Mouse (Mus musculus) spleen, embryonic (tissue): Measurements from ENCODE around the gene Tbc1d1.
"Not testable (repeated sequence)": the region's sequence is repeated elsewhere in the genome, so short reads cannot be mapped to it uniquely, and the experiment has no call there.

Source experiments
- CTCF ChIA-PET: fragments of 350-600 bp; sonication (Branson Sonifier 250); formaldehyde crosslinking; loops from one replicate; lab custom pipeline; 2022; lab: Charles Lee

Tbc1d1 gene

GRCm38 (mm10) chr5:64296328-64296727 lies 140.2 kb downstream of the Tbc1d1 start:
- CTCF ChIA-PET: interaction anchor here (0.8 kb wide), 1 partner anchor 182 kb away, joined by 3 read pairs; no protein-coding TSS in a partner anchor

DNA sequence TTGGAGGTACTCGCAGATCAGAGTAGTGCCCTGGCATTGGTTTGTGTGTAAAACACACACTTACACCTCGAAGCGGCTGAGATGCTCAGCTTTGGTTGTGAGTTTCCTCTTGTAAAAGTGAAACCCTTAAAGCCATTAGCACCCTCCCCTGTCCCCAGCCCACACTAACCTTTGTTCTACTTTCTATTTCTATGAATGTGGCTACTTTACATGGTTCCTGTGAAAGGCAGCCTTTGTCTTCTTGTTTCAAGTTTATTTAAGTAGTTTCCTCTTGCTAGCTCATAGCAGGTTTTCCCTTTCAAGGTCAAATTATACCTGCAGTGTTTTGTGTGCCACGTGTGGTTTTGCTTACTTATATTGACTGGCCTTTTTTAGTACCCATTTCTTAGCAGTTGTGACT lies 141.0 kb downstream of the Tbc1d1 start:
- CTCF ChIA-PET: no interaction called here

DNA sequence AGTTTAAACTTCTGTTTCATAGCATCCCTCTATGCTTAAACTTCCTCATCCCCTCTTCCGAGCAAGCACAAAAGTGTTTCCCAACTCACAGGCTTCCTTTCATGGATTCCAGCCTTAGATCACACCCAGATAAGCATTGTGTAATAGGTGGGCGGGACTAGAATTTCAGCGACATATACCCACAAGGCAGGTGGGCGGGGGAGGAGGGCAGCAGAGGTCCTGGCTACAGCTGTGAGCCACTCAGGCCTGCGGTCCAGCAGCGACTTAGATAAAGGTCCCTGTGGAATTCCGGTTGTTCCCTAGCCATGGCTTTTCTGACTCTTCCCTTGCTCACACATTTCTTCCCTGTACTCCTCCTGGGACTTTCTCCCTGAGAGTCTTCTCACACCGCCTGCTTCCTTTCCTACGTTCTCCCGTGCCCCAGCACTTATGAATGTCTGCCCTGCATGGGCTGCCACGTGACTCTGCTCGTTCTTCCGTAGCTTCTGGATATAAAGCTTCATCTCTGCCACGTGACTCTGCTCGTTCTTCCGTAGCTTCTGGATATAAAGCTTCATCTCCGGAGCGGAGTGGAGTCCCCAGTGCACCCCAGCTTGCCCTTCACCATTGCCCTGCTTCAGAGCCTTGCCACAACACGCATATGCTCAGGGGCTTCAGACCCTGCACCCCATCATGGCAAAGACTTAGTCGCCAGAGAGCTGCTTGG lies 142.4 kb downstream of the Tbc1d1 start:
- CTCF ChIA-PET: interaction anchor here (0.6 to 0.8 kb wide), 2 partner anchors 478 to 1427 kb away, joined by 7 to 8 read pairs; no protein-coding TSS in a partner anchor

GRCm38 (mm10) chr5:64299508-64300324 lies 143.6 kb downstream of the Tbc1d1 start:
- CTCF ChIA-PET: no interaction called here

- CTCF ChIA-PET: no interaction called here
These were observed 145.1 kb downstream of the Tbc1d1 start for GRCm38 (mm10) chr5:64301246-64301645.

DNA sequence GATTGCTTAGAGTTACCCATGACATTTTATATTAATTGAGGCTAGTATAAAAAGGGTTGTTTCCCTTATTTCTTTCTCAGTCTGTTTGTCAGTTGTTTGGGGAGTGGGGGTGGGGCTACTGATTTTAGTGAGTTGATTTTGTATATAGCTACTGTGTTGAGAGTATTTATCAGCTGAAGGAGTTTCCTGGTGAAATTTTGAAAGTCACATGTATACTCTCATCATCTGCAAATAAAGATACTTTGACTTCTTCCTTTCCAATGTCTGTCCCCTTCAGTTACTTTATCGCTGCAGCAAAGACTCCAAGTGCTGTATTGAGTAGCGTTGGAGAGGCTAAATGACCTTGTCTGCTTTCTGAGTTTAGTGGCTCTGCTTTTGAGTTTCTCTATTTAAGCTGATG lies 151.2 kb downstream of the Tbc1d1 start:
- CTCF ChIA-PET: interaction anchor here (0.7 to 0.8 kb wide), 2 partner anchors 462 to 533 kb away, joined by 3 to 8 read pairs; no protein-coding TSS in a partner anchor

DNA sequence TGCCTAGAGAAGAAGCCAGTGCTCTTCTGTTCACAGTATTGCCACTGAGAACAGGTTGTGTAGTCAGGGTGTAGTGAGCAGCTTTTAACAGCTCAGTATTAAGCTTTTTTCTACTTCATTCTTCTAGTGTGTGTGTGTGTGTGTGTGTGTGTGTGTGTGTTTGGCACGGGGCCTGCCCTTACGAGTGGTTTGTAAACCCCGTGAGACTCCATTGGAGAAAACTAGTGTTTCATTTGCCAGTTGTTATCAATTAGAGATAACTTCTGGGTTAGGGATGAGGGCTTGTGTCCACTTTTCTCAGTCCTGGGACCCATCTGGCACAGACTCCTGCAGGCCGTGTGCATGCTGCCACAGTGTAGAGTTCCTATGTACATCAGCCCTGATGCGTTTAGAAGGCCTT lies 156.2 kb downstream of the Tbc1d1 start:
- CTCF ChIA-PET: no interaction called here

DNA sequence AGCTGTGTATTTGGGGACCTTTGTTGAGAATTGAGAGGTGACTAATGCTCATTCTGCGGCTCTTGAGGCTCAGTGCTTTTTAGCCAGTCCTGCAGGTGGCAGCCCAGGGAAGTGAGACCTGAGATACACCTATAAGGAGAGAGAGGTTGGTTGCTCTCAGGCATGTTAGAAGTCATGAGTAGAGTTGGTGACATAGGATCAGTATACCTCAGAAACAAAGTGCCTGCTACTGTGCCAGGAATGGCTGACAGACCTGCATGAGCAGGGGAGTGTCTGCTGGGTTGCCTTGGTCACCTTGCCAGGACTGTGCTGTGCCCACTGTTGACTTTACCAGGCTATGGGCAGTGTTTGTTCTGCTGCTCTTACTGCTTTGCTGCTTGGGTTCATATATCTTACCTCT lies 157.4 kb downstream of the Tbc1d1 start:
- CTCF ChIA-PET: no interaction called here

GRCm38 (mm10) chr5:64314288-64315052 lies 158.4 kb downstream of the Tbc1d1 start:
- CTCF ChIA-PET: no interaction called here

- CTCF ChIA-PET: interaction anchor here (0.6 kb wide), 1 partner anchor 27 kb away, joined by 7 read pairs; no protein-coding TSS in a partner anchor
These were observed 159.0 kb downstream of the Tbc1d1 start for GRCm38 (mm10) chr5:64315088-64315487.

- CTCF ChIA-PET: no interaction called here
These were observed 167.2 kb downstream of the Tbc1d1 start for GRCm38 (mm10) chr5:64323286-64323685.

GRCm38 (mm10) chr5:64324353-64324752 lies 168.2 kb downstream of the Tbc1d1 start:
- CTCF ChIA-PET: interaction anchor here (0.5 kb wide), 1 partner anchor 9 kb away, joined by 5 read pairs; no protein-coding TSS in a partner anchor

DNA sequence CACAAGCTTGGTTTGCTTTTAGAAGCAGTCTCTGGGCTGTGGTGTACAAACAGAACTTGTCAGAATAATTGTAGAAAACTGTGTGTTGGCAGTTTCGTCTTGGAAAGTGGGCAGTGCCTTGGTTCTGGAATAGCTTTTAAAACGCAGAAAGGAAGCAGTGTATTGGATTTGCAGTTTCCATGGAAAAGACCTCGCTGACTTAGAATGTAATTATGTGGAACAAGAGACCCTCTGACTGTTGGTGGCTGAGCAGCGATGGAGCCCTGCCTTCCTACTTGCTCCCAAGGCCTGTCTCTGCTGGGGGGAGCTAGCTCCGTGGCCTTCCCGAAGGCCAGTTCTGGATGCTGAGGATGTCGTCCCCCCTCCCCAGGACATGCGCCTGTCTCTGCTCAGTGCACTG lies 168.8 kb downstream of the Tbc1d1 start:
- CTCF ChIA-PET: no interaction called here

- CTCF ChIA-PET: no interaction called here
These were observed 169.7 kb downstream of the Tbc1d1 start for GRCm38 (mm10) chr5:64325741-64326355.

DNA sequence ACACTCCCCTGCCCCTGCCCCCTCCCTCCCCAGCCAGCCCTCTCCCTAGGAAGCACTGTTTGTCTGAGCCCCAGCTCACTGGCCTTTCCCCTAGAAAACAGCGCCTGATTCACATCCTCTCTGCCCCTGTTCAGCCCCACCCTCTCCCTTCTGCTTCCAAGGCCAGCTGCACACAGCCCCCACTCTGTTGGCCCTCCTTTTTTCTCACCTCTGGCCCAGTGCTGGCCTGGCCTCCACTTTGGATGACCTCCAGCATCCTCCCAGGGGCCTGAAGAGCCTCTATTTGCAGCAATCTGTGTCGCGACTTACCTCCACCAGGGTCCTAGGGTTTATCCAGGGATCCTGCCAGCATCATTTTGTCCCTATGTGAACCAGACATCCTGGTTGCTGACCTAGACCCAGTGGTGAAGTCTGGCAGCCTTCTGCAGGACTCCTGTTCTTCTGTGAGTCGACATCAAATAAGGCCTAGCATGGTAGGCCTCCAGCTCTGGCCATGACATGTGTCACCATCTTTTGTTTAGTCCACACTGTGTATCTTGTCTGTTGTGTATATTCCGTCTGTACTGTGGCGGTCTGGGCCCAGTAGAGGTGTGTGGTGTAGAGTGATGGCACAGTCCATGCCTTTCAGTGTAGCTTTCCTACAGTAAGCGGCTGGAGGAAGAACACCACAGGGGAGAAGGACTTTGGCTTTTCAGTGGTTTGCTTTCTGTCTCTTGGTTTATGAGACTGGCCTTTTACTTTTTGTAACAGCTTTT lies 170.5 kb downstream of the Tbc1d1 start:
- CTCF ChIA-PET: interaction anchor here (0.6 kb wide), 1 partner anchor 86 kb away, joined by 3 read pairs; no protein-coding TSS in a partner anchor

GRCm38 (mm10) chr5:64327212-64327902 lies 171.3 kb downstream of the Tbc1d1 start:
- CTCF ChIA-PET: no interaction called here

DNA sequence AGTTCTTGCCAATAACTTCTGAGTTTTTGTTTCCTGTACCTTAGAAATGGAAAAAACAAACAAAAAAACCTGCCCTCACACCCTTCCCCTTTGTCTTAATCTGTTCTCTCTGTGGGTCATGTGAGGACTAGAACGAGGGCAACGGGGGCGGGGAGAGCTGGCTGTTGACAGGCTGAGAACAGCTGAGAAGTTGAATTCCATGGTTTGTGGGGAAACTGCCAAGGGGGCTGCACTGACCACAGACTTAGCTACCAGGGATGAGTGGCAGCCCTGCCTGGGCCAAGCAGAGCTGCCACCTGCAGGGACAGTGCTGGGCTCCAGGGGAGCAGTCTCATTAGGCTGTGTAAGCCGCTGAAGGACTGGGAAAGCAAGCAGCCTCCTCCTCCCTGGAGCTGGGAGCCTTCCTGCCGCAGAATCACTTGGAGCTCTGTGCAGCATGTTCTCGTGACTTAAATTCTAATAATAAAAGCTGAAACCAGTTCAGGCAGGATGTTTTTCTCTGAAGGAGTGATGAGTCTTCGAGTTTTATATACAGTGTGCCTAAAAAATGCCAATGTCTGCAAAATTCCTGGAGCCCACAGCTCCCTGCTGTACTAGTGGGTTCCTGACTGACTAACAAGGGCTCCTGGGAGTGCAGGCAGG lies 180.8 kb downstream of the Tbc1d1 start:
- CTCF ChIA-PET: no interaction called here

DNA sequence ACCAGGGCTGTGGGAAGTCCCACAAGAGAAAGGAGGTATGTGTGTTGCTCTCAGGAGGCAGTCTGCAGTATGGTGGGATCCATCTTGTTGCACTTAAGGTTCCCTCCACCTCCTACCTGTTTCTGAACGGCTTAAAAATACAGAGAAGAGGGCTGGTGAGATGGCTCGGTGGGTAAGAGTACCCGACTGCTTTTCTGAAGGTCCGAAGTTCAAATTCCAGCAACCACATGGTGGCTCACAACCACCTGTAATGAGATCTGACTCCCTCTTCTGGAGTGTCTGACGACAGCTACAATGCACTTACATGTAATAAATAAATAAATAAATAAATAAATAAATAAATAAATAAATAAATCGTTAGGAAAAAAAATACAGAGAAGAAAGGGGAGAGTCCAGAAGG lies 182.7 kb downstream of the Tbc1d1 start:
- CTCF ChIA-PET: not testable (repeated sequence)

DNA sequence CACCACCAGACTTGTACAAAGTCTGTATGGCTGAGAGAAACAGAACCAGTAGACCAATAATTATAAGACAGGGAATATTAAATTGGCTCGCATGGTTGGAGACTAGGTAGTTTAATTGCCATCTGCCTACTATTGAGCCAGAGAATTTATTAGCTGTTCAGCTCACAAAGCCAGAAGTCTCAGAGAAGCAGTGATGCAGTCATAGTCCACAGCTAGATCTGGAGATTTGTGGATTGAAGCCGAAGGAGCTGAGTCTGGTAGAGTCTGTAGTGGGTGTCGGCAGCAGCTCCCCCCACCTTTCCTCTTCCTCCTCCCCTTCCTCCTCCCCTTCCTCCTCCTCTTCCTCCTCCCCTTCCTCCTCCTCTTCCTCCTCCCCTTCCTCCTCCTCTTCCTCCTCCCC lies 184.3 kb downstream of the Tbc1d1 start:
- CTCF ChIA-PET: interaction anchor here (0.7 kb wide), 1 partner anchor 1938 kb away, joined by 6 read pairs; no protein-coding TSS in a partner anchor
